Mouse (Mus musculus): ENCODE results near the gene Ddx4.

The Ddx4 gene

GRCm38 (mm10) chr13:112553304-112553703 lies 99.0 kb downstream of the Ddx4 start:
- no peak for DNase-seq (ENCODE audit: low spot score)

GRCm38 (mm10) chr13:112551641-112552548 lies 100.4 kb downstream of the Ddx4 start:
- no peak for DNase-seq (ENCODE audit: low spot score)
